Mouse (Mus musculus) adrenal gland, adult (tissue): ENCODE data around the gene Cd244a.

ENCODE experiments used
- DNase-seq, 2 experiments: peaks; one replicate each; pipeline ENCODE4 v3.0.0; 2022 to 2023; ENCODE audit warnings: low spot score in 1 of 2; ENCODE audit not compliant: inconsistent age in 2 of 2

Cd244a gene

DNA sequence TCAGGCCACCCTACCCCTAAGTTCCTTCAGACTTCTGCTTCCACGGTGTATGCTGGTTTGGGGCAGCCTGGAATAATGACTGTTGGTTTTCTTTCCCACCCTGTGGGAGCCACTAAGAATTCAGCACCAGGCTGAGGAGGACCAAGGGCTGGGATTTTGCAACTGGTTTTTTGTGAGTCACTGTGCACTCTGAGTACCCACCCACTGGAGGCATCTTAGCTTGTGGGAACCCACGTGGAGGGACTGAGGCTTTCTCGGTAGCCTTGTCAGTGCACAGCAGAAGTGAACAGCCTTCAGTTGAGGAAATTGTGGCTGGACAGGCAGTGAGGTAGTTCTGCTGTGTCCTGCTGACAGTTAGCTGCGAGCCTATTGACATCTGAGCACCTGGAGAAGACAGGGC, at the start of gene Cd244a:
Gene Cd244a, plus strand, starts transcription at position 296 of the 400 bp plus-strand sequence.
- peak in 1 of 2 experiments; percentile 53 for DNase-seq

GRCm38 (mm10) chr1:171513234-171513633, 45.8 kb upstream of the Cd244a start:
- peak in 1 of 2 experiments; percentile 20 for DNase-seq

DNA sequence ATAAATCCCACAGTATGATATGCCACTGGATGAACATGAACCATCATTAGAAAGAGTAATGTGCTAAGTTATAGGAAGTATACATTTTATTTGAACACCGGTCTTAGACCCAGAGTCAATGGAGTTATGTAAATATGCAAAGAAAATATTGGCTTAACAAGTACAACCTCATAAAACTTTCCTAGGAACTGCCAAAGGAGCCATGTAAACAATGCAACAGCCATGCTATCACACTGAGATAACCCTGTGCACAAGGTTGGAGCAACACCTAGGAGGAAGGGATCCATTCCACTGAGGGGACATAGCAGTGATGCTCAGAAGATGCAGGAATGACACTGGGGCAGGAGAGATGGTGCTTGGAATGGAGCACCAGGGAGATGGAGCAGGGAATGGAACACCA, 45.2 kb upstream of the Cd244a start:
- DNase-seq, result no peak

- DNase-seq, result peak in 1 of 2 experiments; percentile 35
Measured at GRCm38 (mm10) chr1:171515039-171515438, 44.0 kb upstream of the Cd244a start.

DNA sequence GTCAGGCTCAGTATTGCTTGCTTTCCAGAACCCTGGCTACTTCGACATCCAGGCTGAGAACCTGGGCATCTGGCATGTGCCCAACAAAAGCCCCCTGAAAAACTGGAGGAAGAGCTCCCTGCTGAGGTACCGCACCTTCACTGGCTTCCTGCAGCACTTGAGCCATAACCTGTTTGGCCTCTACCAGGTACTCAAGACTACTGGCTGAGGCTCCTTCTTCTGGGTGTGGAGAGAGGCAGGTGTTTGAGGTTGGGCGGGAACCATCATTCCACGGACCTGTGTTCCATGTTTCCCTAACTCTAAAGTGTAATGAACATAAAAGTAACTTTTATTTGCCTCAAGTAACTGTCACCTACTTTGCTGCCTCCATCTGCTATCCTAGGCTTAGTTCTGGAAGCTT, 43.4 kb upstream of the Cd244a start:
- DNase-seq, result peak in 1 of 2 experiments; percentile 17

GRCm38 (mm10) chr1:171531367-171531766, 27.6 kb upstream of the Cd244a start:
- DNase-seq, result no peak

- DNase-seq, result peak in 1 of 2 experiments; percentile 15
Measured at GRCm38 (mm10) chr1:171532830-171533229, 26.2 kb upstream of the Cd244a start.

- peak in 1 of 2 experiments; percentile 5 for DNase-seq
Measured at GRCm38 (mm10) chr1:171534557-171534956, 24.4 kb upstream of the Cd244a start.

GRCm38 (mm10) chr1:171535194-171535593, 23.8 kb upstream of the Cd244a start, which contains the start of gene Itln1:
TSS of gene Itln1 (minus strand) at chr1:171535294.
- peak in 1 of 2 experiments; percentile 6 for DNase-seq

- peak in 1 of 2 experiments; percentile 8 for DNase-seq
Measured at GRCm38 (mm10) chr1:171540694-171541093, 18.3 kb upstream of the Cd244a start.

DNA sequence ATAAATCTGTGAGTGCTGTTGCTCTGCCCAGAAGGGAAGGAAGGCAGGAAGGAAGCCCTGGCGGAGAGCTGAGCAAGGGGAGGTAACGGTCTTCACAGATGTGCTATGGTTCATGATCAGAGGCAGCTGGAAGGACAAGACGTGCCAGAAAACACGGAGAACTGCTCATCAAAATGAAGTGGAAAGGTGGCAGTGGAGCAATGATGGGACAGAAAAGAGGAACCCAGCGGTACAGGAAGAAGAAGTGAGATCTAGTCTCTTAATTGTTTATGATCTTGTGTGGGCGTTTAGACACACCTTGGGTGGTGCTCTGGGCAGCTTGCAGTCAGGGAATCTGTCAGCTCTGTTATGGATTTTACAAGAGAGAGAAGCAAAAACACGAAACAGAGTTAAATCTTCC, 7.7 kb upstream of the Cd244a start:
- DNase-seq, result no peak

GRCm38 (mm10) chr1:171552230-171552629, 6.8 kb upstream of the Cd244a start:
- DNase-seq, result no peak

GRCm38 (mm10) chr1:171553359-171554341, 5.3 kb upstream of the Cd244a start:
- DNase-seq, result no peak

DNA sequence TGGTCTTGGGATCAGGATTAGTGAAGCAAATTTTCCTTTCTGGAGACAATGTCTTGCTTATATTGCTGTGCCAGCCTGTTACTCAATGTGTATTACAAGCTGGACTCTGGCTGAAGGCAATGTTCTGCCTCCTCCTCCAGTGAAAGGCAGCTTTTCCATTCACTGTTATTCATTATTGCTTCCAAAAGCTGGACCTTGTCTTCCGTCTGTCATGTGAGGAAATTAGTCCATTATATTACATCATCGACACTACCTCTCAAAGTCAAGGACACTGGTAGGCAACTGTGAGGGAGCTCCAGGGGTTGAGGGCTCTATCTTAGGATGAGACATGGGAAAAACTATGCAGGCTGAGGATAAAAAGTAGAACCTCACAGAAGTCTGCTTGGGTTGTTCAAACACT, 2.6 kb upstream of the Cd244a start:
- DNase-seq, result peak in 1 of 2 experiments; percentile 69

DNA sequence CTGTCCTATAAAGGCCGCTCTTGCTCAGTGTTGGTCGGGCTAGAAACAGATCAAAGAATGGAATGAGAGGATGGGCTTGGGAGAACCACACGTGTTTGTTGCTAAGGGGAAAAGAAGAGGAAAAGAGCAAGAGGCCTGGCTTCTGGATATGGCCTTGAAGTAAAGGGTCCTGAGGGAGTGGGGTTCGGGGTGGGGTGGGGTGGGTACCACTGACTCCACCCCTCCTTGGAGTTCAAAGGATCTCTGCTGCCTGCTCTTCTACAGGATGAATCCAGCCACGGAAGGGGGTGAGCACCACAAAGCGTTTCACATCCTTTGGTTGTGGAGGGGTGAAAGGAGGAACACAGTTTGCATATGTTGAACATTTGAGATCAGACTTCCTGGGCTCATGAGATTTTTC, 586 bp upstream of the Cd244a start:
- no peak for DNase-seq

GRCm38 (mm10) chr1:171560262-171560661, 1.3 kb downstream of the Cd244a start:
- no peak for DNase-seq

GRCm38 (mm10) chr1:171561200-171561599, 2.2 kb downstream of the Cd244a start:
- peak in 1 of 2 experiments; percentile 37 for DNase-seq

GRCm38 (mm10) chr1:171561639-171562225, 2.7 kb downstream of the Cd244a start:
- DNase-seq, result no peak

DNA sequence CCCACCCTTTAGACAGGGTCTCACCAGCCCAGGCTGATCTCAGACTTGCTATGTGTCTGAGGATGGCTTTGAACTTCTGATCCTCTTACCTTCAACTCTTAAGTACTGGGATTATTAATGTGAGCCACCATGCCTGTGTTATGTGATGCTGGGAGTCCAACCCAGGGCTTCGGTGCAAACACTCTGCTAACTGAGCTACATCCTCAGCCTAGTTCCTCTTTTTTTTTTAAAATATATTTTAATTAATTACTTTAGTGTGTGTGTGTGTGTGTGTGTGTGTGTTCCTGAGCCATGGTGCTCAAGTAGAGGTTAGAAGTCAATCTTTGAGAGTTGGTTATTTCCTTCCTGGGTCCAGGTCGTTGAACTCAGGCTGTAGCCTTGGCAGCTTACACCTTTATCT, 4.0 kb downstream of the Cd244a start:
- DNase-seq, result no peak

- DNase-seq, result peak; percentile 19 to 63
Measured at GRCm38 (mm10) chr1:171564247-171564646, 5.3 kb downstream of the Cd244a start.

GRCm38 (mm10) chr1:171565888-171566287, 6.9 kb downstream of the Cd244a start:
- no peak for DNase-seq

- DNase-seq, result peak; percentile 37 to 83
Measured at GRCm38 (mm10) chr1:171566777-171567176, 7.8 kb downstream of the Cd244a start.
